Mouse (Mus musculus) heart, adult 2 months (tissue): ENCODE results near the gene Slc7a15. TPM values are rescaled to one million over a fixed set of nuclear protein-coding genes. Genes with fewer than 3 reads are reported as not detected.
"Not testable (repeated sequence)": the region's sequence is repeated elsewhere in the genome, so short reads cannot be mapped to it uniquely, and the experiment has no call there.

Source experiments
- DNase-seq, 2 experiments: peaks; one replicate each; pipeline ENCODE4 v3.0.0; 2021
- H3K27ac ChIP-seq: fragments of 200-600 bp; 2 replicates; pipeline ENCODE4 v1.8.1; 2022
- H3K27me3 ChIP-seq: fragments of 200-500 bp; 2 replicates; pipeline ENCODE4 v1.6.1; 2012; ENCODE audit warnings: mild to moderate bottlenecking, low read length, inconsistent platforms, mixed read lengths; ENCODE audit not compliant: control insufficient read depth, insufficient read depth
- H3K36me3 ChIP-seq: fragments of 200-500 bp; 2 replicates; pipeline ENCODE4 v1.6.1; 2012; ENCODE audit warnings: low read length, inconsistent platforms; ENCODE audit not compliant: control insufficient read depth, insufficient read depth
- H3K4me1 ChIP-seq: fragments of 200-500 bp; 2 replicates; pipeline ENCODE4 v1.6.1; 2011; ENCODE audit warnings: low read length; ENCODE audit not compliant: control insufficient read depth, insufficient read depth
- H3K4me3 ChIP-seq: fragments of 200-600 bp; 2 replicates; pipeline ENCODE4 v1.8.1; 2022
- H3K79me2 ChIP-seq: fragments of 200-500 bp; replicated peaks from 2 replicates; pipeline ENCODE4 v1.6.1; 2012; ENCODE audit warnings: mild to moderate bottlenecking, inconsistent platforms, low read length, moderate library complexity, mixed read lengths; ENCODE audit not compliant: control insufficient read depth, insufficient read depth
- H3K9ac ChIP-seq: fragments of 200-500 bp; 2 replicates; pipeline ENCODE4 v1.6.1; 2012; ENCODE audit warnings: low read depth, mild to moderate bottlenecking, control low read depth, inconsistent platforms, low read length, mixed read lengths
- CTCF ChIP-seq: fragments of 200-600 bp; IDR thresholded peaks from 2 replicates; pipeline ENCODE4 v1.8.1; 2022; ENCODE audit warnings: antibody characterized with exemption, mild to moderate bottlenecking, moderate library complexity
- EP300 ChIP-seq: fragments of 200-500 bp; IDR thresholded peaks from 2 replicates; pipeline ENCODE4 v1.6.1; 2011; ENCODE audit warnings: low read depth, low read length, control low read depth; ENCODE audit not compliant: insufficient read depth
- POLR2A ChIP-seq: fragments of 200-500 bp; IDR thresholded peaks from 2 replicates; pipeline ENCODE4 v1.6.1; 2011; ENCODE audit warnings: mild to moderate bottlenecking, low read depth, low read length, control low read depth; ENCODE audit not compliant: insufficient read depth
- WGBS: fragments of 180-500 bp; shearing (Covaris S2); methylation state at CpG from one replicate; pipeline ENCODE4 v1.1.7; 2018; 5-methylcytosine and 5-hydroxymethylcytosine counted together
- intact Hi-C: fragments of 180-260 bp; cut with DNase I; formaldehyde crosslinking; loops from one replicate; pipeline ENCODE4 v1.15.1; 2025
- long read RNA-seq: library from polyadenylated mRNA; stranded (forward); transcript quantifications from one replicate; pipeline ENCODE4 v2.0.0, GENCODE M21; 2021
- polyA plus RNA-seq: library from polyadenylated mRNA; depleted of rRNA; stranded (reverse); fragments of >200 nt; gene quantifications from 2 replicates; pipeline ENCODE4 v1.2.3, GENCODE M21; 2012; rRNA removed
- total RNA-seq, 2 experiments: library from RNA; stranded (reverse); gene quantifications; 2 replicates each; pipeline ENCODE4 v1.2.3; 2021

Slc7a15 gene
- total RNA-seq: not detected
- polyA plus RNA-seq: not detected in 2 replicates
- long read RNA-seq: 0 reads

- H3K4me1 ChIP-seq, H3K9ac ChIP-seq, H3K79me2 ChIP-seq, H3K4me3 ChIP-seq, H3K36me3 ChIP-seq, intact Hi-C loops, DNase-seq, H3K27ac ChIP-seq, H3K27me3 ChIP-seq: not testable (repeated sequence)
- WGBS: 83% methylated on average over 7 of the region's 7 CpGs
Observed at GRCm38 (mm10) chr12:8598966-8599365, at the start of gene Slc7a15. TSS of gene Slc7a15 (minus strand) at chr12:8599066.

DNA sequence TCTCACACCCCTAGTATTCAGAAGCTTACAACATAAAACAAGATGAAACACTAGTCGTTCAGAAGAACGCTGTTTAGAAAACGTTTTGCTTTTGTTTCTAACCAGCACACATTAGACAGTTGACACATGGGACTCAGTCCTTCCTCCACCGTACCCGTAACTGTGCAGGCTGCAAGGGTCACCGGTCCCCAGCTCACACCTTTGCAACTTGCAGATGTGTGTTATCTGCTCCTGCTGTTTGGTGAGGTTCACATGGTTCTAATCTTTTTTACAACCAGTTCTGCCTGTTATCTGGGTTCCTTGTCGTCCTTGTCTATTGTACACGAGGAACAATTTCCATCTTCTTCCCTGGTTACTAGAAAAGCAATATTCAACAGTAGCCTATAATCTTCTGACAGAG lies 49.3 kb upstream of the Slc7a15 start:
- H3K27me3 ChIP-seq, H3K4me1 ChIP-seq, H3K4me3 ChIP-seq, intact Hi-C loops, DNase-seq, H3K79me2 ChIP-seq, H3K36me3 ChIP-seq, H3K27ac ChIP-seq, H3K9ac ChIP-seq: not testable (repeated sequence)
- WGBS: 53% methylated on average over 8 of the region's 8 CpGs

- Histone ChIP-seq H3K27me3 (no peaks in the 10 kb centered on the region), H3K36me3 (peaks cover 2% of the 10 kb centered on the region; the same call in 1 of the 2 replicates), H3K79me2 (0 out of 2 replicates have a peak, but pooled peaks cover 1% of the 10 kb centered on the region), H3K9ac (peak overlapping the region; percentile 65), H3K4me1 (peaks cover 4% of the 10 kb centered on the region), H3K27ac (peak overlapping the region; percentile 98), H3K4me3 (peak overlapping the region; percentile 98)
- intact Hi-C loops: loop anchor here (2.0 kb wide), 1 partner anchor 33 kb away; the partner anchor contains the start of gene Pum2
- no peak for DNase-seq
- 15% methylated on average over 10 of the region's 10 CpGs for WGBS
- TF ChIP-seq EP300 (no peak), CTCF (no peak), POLR2A (no peak)
Observed at GRCm38 (mm10) chr12:8641425-8641735, 42.5 kb upstream of the Slc7a15 start.

- DNase-seq: peak; percentile 98 to 100
- 0 out of 2 replicates have a peak, but pooled peaks cover 1% of the 10 kb centered on the region for H3K79me2 ChIP-seq
- peak overlapping the region; percentile 98 for H3K4me3 ChIP-seq
- H3K9ac ChIP-seq: peak overlapping the region; percentile 95
- under 1% methylated on average over 46 of the region's 47 CpGs for WGBS
- no peaks in the 10 kb centered on the region for H3K27me3 ChIP-seq
- peaks cover 2% of the 10 kb centered on the region; the same call in 1 of the 2 replicates for H3K36me3 ChIP-seq
- TF ChIP-seq EP300 (0 out of 2 replicates have a peak, but pooled peaks have one; percentile 22), CTCF (0 out of 2 replicates have a peak, but pooled peaks have one; percentile 23), POLR2A (0 out of 2 replicates have a peak, but pooled peaks have one; percentile 37)
- intact Hi-C loops: loop anchor here (2.0 kb wide), 1 partner anchor 34 kb away; the partner anchor contains the start of gene Pum2
- H3K27ac ChIP-seq: peak overlapping the region; percentile 98
- H3K4me1 ChIP-seq: peaks cover 4% of the 10 kb centered on the region
Observed at GRCm38 (mm10) chr12:8640711-8641424, 42.0 kb upstream of the Slc7a15 start.

DNA sequence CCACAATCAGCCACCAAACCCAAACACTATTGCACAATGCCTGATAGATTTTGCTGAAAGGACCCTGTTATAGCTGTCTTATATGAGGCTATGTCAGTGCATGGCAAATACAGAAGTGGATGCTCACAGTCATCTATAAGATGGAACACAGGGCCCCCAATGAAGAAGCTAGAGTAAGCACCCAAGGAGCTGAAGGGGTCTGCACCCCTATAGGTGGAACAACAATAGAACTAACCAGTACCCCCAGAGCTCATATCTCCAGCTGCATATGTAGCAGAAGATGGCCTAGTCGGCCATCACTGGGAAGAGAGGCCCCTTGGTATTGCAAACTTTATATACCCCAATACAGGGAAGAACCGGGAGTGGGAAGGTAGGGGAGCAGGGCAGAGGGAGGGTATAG lies 41.3 kb upstream of the Slc7a15 start:
- H3K9ac ChIP-seq, H3K4me1 ChIP-seq, H3K27me3 ChIP-seq, H3K79me2 ChIP-seq, H3K36me3 ChIP-seq: not testable (repeated sequence)
- H3K27ac ChIP-seq: peak overlapping the region; percentile 98; the same call in 1 of the 2 replicates
- 2% methylated on average over 2 of the region's 2 CpGs for WGBS
- peak overlapping the region; percentile 98 for H3K4me3 ChIP-seq
- peak in 1 of 2 experiments; percentile 30 for DNase-seq
- intact Hi-C loops: loop anchor here (2.0 kb wide), 1 partner anchor 35 kb away; the partner anchor contains the start of gene Pum2

DNA sequence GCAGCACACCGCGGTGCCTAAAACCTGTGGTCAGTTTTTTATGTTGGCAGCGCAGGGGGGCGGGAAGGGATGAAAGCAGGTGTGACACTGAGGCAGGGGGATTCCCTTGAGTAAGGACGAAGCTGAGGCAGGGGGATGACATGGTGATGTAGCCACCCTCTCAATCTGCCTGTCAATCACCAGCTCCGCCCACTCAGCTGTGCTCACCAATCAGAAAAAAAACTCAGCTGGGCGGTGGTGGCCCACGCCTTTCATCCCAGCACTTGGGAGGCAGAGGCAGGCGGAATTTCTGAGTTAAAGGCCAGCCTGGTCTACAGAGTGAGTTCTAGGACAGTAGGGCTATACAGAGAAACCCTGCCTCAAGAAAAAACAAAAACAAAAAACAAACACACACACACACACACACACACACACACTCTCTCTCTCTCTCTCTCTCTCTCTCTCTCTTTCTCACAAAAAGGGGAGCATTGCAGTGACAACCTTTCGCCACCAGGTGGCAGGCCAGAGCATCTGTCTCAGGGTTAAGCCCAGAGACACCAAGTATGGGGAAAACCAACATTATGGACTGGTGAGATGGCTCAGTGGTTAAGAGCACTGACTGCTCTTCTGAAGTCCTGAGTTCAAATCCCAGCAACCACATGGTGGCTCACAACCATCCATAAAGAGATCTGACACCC lies 39.7 kb upstream of the Slc7a15 start:
- TF ChIP-seq EP300: 0 out of 2 replicates have a peak, but pooled peaks have one; percentile 37
- TF ChIP-seq CTCF: peak; percentile 85
- DNase-seq: peak; percentile 76 to 86
- not testable (repeated sequence) for H3K4me3 ChIP-seq, H3K27ac ChIP-seq, H3K36me3 ChIP-seq, H3K27me3 ChIP-seq, H3K79me2 ChIP-seq, H3K9ac ChIP-seq, H3K4me1 ChIP-seq
- intact Hi-C loops: loop anchor here (10.0 kb wide), 3 partner anchors 246 to 366 kb away; partner anchors contain the start of gene Hs1bp3
- WGBS: 73% methylated on average over 10 of the region's 10 CpGs
